Mouse (Mus musculus): ENCODE measurements at regions not wholly inside any gene's neighbourhood (a gene's known extent, or its start where the extent isn't known, plus 50 kb on each side); places are given as distances from the start of the nearest gene placed in this dataset.

DNA sequence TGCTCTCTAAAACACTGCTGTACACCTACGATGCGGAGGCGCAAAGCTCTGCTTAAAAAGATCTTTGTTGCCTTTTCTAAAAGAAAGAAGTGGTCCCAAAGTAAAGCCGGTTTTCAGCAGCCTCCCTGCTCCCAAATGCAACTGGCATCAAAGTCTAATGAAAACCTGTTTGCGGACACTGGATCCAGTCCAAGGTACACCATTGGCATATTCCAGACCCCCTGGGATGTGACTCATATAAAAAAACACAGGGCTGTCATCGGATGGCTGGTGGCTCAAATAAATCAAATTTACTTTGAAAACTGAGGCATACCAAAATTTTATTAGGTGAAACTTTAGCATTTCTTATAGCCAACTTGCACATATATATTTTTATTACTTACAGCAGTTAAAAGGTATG, 134.2 kb upstream of the Tbx18 start:
- no peak overlapping the region for H3K27ac ChIP-seq (replicated peaks; ENCODE audit: low read depth, low read length)
- no peak for DNase-seq (ENCODE audit: low spot score)
- WGBS, result 53% methylated on average over 6 of the region's 6 CpGs
- 0 out of 2 replicates have a peak, but pooled peaks cover 6% of the 10 kb centered on the region for H3K4me1 ChIP-seq (ENCODE audit: control insufficient read depth, insufficient read depth, low read length)
- no peak overlapping the region for H3K4me2 ChIP-seq (ENCODE audit: low read depth, severe bottlenecking)
- no peak overlapping the region for H3K9ac ChIP-seq (ENCODE audit: low read length)
- peak; percentile 51; the same call in 1 of the 2 replicates for ATAC-seq (ENCODE audit: insufficient number of reproducible peaks, low FRiP score, low TSS enrichment, low read depth)
- no peaks in the 10 kb centered on the region for H3K36me3 ChIP-seq (ENCODE audit: control insufficient read depth, insufficient read depth, low read length)
- no peaks in the 10 kb centered on the region for H3K27me3 ChIP-seq (ENCODE audit: control insufficient read depth, insufficient read depth, low read length)
- no peak overlapping the region for H3K4me3 ChIP-seq (ENCODE audit: low read depth, low read length)
- H3K9me3 ChIP-seq (ENCODE audit: control insufficient read depth, low read length), result no peaks in the 10 kb centered on the region

DNA sequence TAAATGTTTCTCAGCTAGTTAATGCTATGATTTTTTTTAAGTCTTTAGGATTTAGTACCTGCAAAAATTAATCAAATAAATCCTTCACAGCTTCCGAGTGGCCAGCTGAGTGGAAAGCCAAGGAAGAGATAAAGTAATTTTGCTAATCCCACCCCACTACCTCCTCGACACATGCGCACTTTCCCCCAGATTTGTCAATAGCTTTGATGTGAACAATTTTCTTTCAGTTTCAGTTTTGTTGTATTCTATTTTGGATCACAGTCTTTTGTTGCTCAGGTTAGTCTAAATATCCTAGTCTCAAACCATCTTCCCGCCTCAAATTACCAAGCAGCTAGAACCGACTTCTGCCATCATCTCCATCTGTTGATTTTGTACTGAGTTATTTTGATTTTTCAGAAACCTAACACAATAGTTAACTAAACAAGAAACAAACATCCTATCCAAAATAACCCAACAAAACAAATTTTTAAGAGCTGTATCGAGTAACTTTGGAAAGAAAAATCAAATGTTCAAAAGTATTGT, 141.4 kb upstream of the Tbx18 start:
- DNase-seq (ENCODE audit: low spot score), result no peak
- H3K36me3 ChIP-seq (ENCODE audit: control insufficient read depth, insufficient read depth, low read length), result no peaks in the 10 kb centered on the region
- no peaks in the 10 kb centered on the region for H3K4me1 ChIP-seq (ENCODE audit: control insufficient read depth, insufficient read depth, low read length)
- ATAC-seq (ENCODE audit: insufficient number of reproducible peaks, low FRiP score, low TSS enrichment, low read depth), result no peak
- WGBS, result 80% methylated on average over 6 of the region's 6 CpGs
- H3K27me3 ChIP-seq (ENCODE audit: control insufficient read depth, insufficient read depth, low read length), result no peaks in the 10 kb centered on the region
- no peak overlapping the region for H3K27ac ChIP-seq (replicated peaks; ENCODE audit: low read depth, low read length)
- no peak overlapping the region for H3K9ac ChIP-seq (ENCODE audit: low read length)
- no peak overlapping the region for H3K4me3 ChIP-seq (ENCODE audit: low read depth, low read length)
- H3K9me3 ChIP-seq (ENCODE audit: control insufficient read depth, low read length), result no peaks in the 10 kb centered on the region
- no peak overlapping the region for H3K4me2 ChIP-seq (ENCODE audit: low read depth, severe bottlenecking)

DNA sequence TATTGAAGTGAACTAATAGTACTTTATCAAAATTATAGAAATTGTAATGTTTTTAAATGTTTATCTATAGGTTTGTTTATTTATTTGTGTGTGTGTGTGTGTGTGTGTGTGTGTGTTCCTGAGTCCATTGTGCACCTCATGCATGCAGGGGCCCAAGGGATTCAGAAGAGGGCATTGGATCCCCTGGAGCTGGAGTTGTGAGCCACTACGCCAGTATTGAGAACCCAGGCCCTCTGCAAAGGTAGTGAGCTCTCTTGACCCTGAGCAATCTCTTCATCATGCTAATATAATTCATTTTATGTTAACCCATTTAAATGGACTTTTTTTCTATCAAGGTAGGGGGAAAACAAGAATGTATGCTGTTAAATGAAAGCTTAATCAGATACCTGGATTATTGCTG, 151.5 kb upstream of the Tbx18 start:
- DNase-seq (ENCODE audit: low spot score) (no peak), ATAC-seq (ENCODE audit: insufficient number of reproducible peaks, low FRiP score, low TSS enrichment, low read depth) (no peak)
- 85% methylated on average over 1 of the region's 1 CpGs for WGBS
- Histone ChIP-seq H3K36me3 (ENCODE audit: control insufficient read depth, insufficient read depth, low read length) (no peaks in the 10 kb centered on the region), H3K4me2 (ENCODE audit: low read depth, severe bottlenecking) (no peak overlapping the region), H3K4me3 (ENCODE audit: low read depth, low read length) (no peak overlapping the region), H3K27ac (replicated peaks; ENCODE audit: low read depth, low read length) (no peak overlapping the region), H3K9me3 (ENCODE audit: control insufficient read depth, low read length) (no peaks in the 10 kb centered on the region), H3K4me1 (ENCODE audit: control insufficient read depth, insufficient read depth, low read length) (no peaks in the 10 kb centered on the region), H3K27me3 (ENCODE audit: control insufficient read depth, insufficient read depth, low read length) (no peaks in the 10 kb centered on the region), H3K9ac (ENCODE audit: low read length) (no peak overlapping the region)

- Histone ChIP-seq H3K27me3 (ENCODE audit: control insufficient read depth, insufficient read depth, low read length) (no peaks in the 10 kb centered on the region), H3K27ac (replicated peaks; ENCODE audit: low read depth, low read length) (no peak overlapping the region), H3K4me3 (ENCODE audit: low read depth, low read length) (no peak overlapping the region), H3K36me3 (ENCODE audit: control insufficient read depth, insufficient read depth, low read length) (no peaks in the 10 kb centered on the region), H3K9me3 (ENCODE audit: control insufficient read depth, low read length) (no peaks in the 10 kb centered on the region), H3K4me1 (ENCODE audit: control insufficient read depth, insufficient read depth, low read length) (no peaks in the 10 kb centered on the region), H3K4me2 (ENCODE audit: low read depth, severe bottlenecking) (no peak overlapping the region), H3K9ac (ENCODE audit: low read length) (no peak overlapping the region)
- ATAC-seq (ENCODE audit: insufficient number of reproducible peaks, low FRiP score, low TSS enrichment, low read depth) (no peak), DNase-seq (ENCODE audit: low spot score) (no peak)
These were observed 152.0 kb upstream of the Tbx18 start for GRCm38 (mm10) chr9:87883069-87883468.

GRCm38 (mm10) chr9:87894051-87894450, 163.0 kb upstream of the Tbx18 start:
- 0 out of 2 replicates have a peak, but pooled peaks cover 8% of the 10 kb centered on the region for H3K4me1 ChIP-seq (ENCODE audit: control insufficient read depth, insufficient read depth, low read length)
- H3K9me3 ChIP-seq (ENCODE audit: control insufficient read depth, low read length), result no peaks in the 10 kb centered on the region
- no peak for ATAC-seq (ENCODE audit: insufficient number of reproducible peaks, low FRiP score, low TSS enrichment, low read depth)
- no peak overlapping the region for H3K27ac ChIP-seq (replicated peaks; ENCODE audit: low read depth, low read length)
- H3K4me3 ChIP-seq (ENCODE audit: low read depth, low read length), result no peak overlapping the region
- H3K4me2 ChIP-seq (ENCODE audit: low read depth, severe bottlenecking), result no peak overlapping the region
- H3K9ac ChIP-seq (ENCODE audit: low read length), result no peak overlapping the region
- H3K36me3 ChIP-seq (ENCODE audit: control insufficient read depth, insufficient read depth, low read length), result no peaks in the 10 kb centered on the region
- no peaks in the 10 kb centered on the region for H3K27me3 ChIP-seq (ENCODE audit: control insufficient read depth, insufficient read depth, low read length)
- 47% methylated on average over 4 of the region's 4 CpGs for WGBS
- DNase-seq (ENCODE audit: low spot score), result no peak

DNA sequence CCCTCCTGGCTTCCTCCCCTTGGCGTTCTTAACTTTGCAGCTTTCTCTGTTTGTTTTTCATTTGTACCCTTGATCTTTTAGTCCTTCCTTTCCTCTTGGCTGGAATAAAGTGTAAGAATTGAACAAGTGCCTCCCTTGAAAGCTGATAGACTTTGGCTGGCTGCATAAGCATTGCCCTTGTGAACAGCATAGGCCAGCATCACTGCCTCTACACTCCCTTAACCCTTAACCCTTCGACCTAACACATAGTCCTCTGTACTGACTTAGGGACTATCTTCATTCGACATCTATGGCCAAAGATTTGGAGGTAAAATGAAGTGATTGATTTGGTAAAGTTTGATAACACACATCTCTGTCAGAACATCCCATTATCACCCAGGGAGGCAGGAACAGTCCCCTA, 163.5 kb upstream of the Tbx18 start:
- Histone ChIP-seq H3K4me1 (ENCODE audit: control insufficient read depth, insufficient read depth, low read length) (0 out of 2 replicates have a peak, but pooled peaks cover 8% of the 10 kb centered on the region), H3K27ac (replicated peaks; ENCODE audit: low read depth, low read length) (no peak overlapping the region), H3K9me3 (ENCODE audit: control insufficient read depth, low read length) (no peaks in the 10 kb centered on the region), H3K27me3 (ENCODE audit: control insufficient read depth, insufficient read depth, low read length) (no peaks in the 10 kb centered on the region), H3K36me3 (ENCODE audit: control insufficient read depth, insufficient read depth, low read length) (no peaks in the 10 kb centered on the region), H3K9ac (ENCODE audit: low read length) (no peak overlapping the region), H3K4me3 (ENCODE audit: low read depth, low read length) (no peak overlapping the region), H3K4me2 (ENCODE audit: low read depth, severe bottlenecking) (no peak overlapping the region)
- ATAC-seq (ENCODE audit: insufficient number of reproducible peaks, low FRiP score, low TSS enrichment, low read depth) (no peak), DNase-seq (ENCODE audit: low spot score) (no peak)
- 63% methylated on average over 3 of the region's 3 CpGs for whole genome bisulfite sequencing

GRCm38 (mm10) chr9:87895526-87895925, 164.5 kb upstream of the Tbx18 start:
- no peak for DNase-seq (ENCODE audit: low spot score)
- Histone ChIP-seq H3K4me2 (ENCODE audit: low read depth, severe bottlenecking) (no peak overlapping the region), H3K4me3 (ENCODE audit: low read depth, low read length) (no peak overlapping the region), H3K36me3 (ENCODE audit: control insufficient read depth, insufficient read depth, low read length) (no peaks in the 10 kb centered on the region), H3K9me3 (ENCODE audit: control insufficient read depth, low read length) (no peaks in the 10 kb centered on the region), H3K9ac (ENCODE audit: low read length) (no peak overlapping the region), H3K27ac (replicated peaks; ENCODE audit: low read depth, low read length) (no peak overlapping the region), H3K4me1 (ENCODE audit: control insufficient read depth, insufficient read depth, low read length) (0 out of 2 replicates have a peak, but pooled peaks cover 8% of the 10 kb centered on the region), H3K27me3 (ENCODE audit: control insufficient read depth, insufficient read depth, low read length) (no peaks in the 10 kb centered on the region)
- ATAC-seq (ENCODE audit: insufficient number of reproducible peaks, low FRiP score, low TSS enrichment, low read depth), result no peak
- WGBS, result 84% methylated on average over 4 of the region's 4 CpGs

- 76% methylated on average over 3 of the region's 3 CpGs for WGBS
- 0 out of 2 replicates have a peak, but pooled peaks cover 8% of the 10 kb centered on the region for H3K4me1 ChIP-seq (ENCODE audit: control insufficient read depth, insufficient read depth, low read length)
- ATAC-seq (ENCODE audit: insufficient number of reproducible peaks, low FRiP score, low TSS enrichment, low read depth) (no peak), DNase-seq (ENCODE audit: low spot score) (no peak)
- H3K4me3 ChIP-seq (ENCODE audit: low read depth, low read length), result no peak overlapping the region
- H3K4me2 ChIP-seq (ENCODE audit: low read depth, severe bottlenecking), result no peak overlapping the region
- no peaks in the 10 kb centered on the region for H3K27me3 ChIP-seq (ENCODE audit: control insufficient read depth, insufficient read depth, low read length)
- H3K36me3 ChIP-seq (ENCODE audit: control insufficient read depth, insufficient read depth, low read length), result no peaks in the 10 kb centered on the region
- no peaks in the 10 kb centered on the region for H3K9me3 ChIP-seq (ENCODE audit: control insufficient read depth, low read length)
- H3K9ac ChIP-seq (ENCODE audit: low read length), result no peak overlapping the region
- H3K27ac ChIP-seq (replicated peaks; ENCODE audit: low read depth, low read length), result no peak overlapping the region
These were observed 166.3 kb upstream of the Tbx18 start for GRCm38 (mm10) chr9:87897336-87897735.

GRCm38 (mm10) chr9:87899368-87899767, 168.3 kb upstream of the Tbx18 start:
- no peaks in the 10 kb centered on the region for H3K27me3 ChIP-seq (ENCODE audit: control insufficient read depth, insufficient read depth, low read length)
- no peak overlapping the region for H3K4me2 ChIP-seq (ENCODE audit: low read depth, severe bottlenecking)
- no peak overlapping the region for H3K9ac ChIP-seq (ENCODE audit: low read length)
- WGBS, result 47% methylated on average over 5 of the region's 5 CpGs
- DNase-seq (ENCODE audit: low spot score) (no peak), ATAC-seq (ENCODE audit: insufficient number of reproducible peaks, low FRiP score, low TSS enrichment, low read depth) (no peak)
- H3K36me3 ChIP-seq (ENCODE audit: control insufficient read depth, insufficient read depth, low read length), result no peaks in the 10 kb centered on the region
- H3K4me3 ChIP-seq (ENCODE audit: low read depth, low read length), result no peak overlapping the region
- H3K9me3 ChIP-seq (ENCODE audit: control insufficient read depth, low read length), result no peaks in the 10 kb centered on the region
- 0 out of 2 replicates have a peak, but pooled peaks cover 8% of the 10 kb centered on the region for H3K4me1 ChIP-seq (ENCODE audit: control insufficient read depth, insufficient read depth, low read length)
- H3K27ac ChIP-seq (replicated peaks; ENCODE audit: low read depth, low read length), result no peak overlapping the region

Data from limb, embryonic 11.5 days (tissue).